Mouse (Mus musculus): ENCODE measurements around the gene Sema3a. TPM values are rescaled to one million over a fixed set of nuclear protein-coding genes. Genes with fewer than 3 reads are reported as not detected.

Gene Sema3a
- polyA plus RNA-seq, 1 experiment from 2014 or later, result 3.6 TPM

DNA sequence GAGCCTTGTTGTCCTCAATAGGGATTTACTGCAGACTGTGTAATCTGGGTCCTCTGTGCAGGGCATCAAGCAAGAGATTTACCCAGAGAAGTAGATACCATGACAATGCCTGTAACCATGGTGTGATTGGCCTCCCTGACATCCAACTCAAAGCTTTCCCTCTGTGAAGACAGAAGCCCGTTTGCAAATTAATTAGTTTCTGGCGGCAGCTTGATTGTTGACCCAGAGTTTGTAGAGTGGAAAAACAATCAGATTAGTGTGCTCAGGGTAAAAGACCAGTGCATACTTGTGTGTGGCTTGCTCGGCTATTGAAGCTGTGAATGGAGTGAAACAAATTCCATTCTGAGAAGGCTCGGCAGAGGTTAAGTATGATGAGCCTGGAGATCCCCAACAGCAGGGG is 404.0 kb downstream of the Sema3a start:
- TF ChIP-seq CTCF (IDR thresholded peaks at IDR 0.05; ENCODE audit: low read depth), result no peak
- Histone ChIP-seq H3K9me3 (ENCODE audit: control insufficient read depth) (no peaks in the 10 kb centered on the region), H3K4me3 (ENCODE audit: low read depth, low read length) (no peak overlapping the region), H3K27ac (ENCODE audit: low read depth, low read length) (no peak overlapping the region), H3K36me3 (ENCODE audit: control insufficient read depth, insufficient read depth) (no peaks in the 10 kb centered on the region), H3K4me2 (replicated peaks; ENCODE audit: low read depth) (no peak overlapping the region), H3K4me1 (replicated peaks; ENCODE audit: control insufficient read depth, insufficient read depth, low read length) (no peaks in the 10 kb centered on the region), H3K9ac (ENCODE audit: low read depth, low read length) (no peak overlapping the region), H3K27me3 (replicated peaks; ENCODE audit: control insufficient read depth, insufficient read depth, low read length) (no peaks in the 10 kb centered on the region)
- ATAC-seq, result no peak
- WGBS, result 34% methylated on average over 4 of the region's 4 CpGs

DNA sequence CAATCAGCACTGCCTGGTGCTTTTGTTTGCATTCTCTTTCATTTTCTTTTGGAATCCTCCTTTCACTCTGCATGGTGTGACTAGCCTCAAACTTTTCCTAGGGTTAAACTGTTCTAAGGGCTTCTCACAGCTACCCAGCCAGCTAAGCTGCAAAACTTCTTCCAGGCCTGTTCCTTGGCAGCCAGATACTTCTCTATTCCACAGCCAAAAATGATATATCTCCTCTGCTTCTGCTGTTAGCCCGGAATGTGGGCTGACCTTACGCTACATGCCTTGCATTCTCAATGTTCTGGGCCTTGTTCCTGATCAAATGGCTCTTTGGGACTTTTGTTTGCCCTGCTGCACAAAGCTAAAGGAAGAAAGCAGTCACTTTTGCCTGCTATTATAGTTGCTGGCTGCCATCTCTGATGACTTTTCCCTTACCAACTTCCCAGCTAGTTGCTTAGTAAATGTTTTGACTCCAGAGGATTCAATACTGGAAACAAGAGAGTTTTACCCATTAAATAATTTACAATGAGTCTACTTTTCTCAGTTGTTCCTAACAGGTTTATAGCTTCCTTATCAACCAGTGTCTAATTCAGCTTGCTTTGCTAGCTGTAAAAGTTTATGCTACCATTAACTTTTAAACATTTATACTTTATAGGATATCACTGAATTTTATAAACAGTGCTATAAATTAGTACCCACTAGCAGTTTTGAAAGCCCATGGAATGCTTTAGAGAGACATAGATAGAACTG is 422.4 kb downstream of the Sema3a start:
- Histone ChIP-seq H3K27me3 (replicated peaks; ENCODE audit: control insufficient read depth, insufficient read depth, low read length) (no peaks in the 10 kb centered on the region), H3K4me3 (ENCODE audit: low read depth, low read length) (no peak overlapping the region), H3K4me1 (replicated peaks; ENCODE audit: control insufficient read depth, insufficient read depth, low read length) (no peaks in the 10 kb centered on the region), H3K27ac (ENCODE audit: low read depth, low read length) (no peak overlapping the region), H3K4me2 (replicated peaks; ENCODE audit: low read depth) (no peak overlapping the region), H3K36me3 (ENCODE audit: control insufficient read depth, insufficient read depth) (no peaks in the 10 kb centered on the region), H3K9me3 (ENCODE audit: control insufficient read depth) (no peaks in the 10 kb centered on the region), H3K9ac (ENCODE audit: low read depth, low read length) (0 out of 2 replicates have a peak overlapping the region, but pooled peaks have one; percentile 1)
- ATAC-seq, result no peak
- WGBS, result 34% methylated on average over 2 of the region's 2 CpGs
- TF ChIP-seq CTCF (IDR thresholded peaks at IDR 0.05; ENCODE audit: low read depth), result no peak

DNA sequence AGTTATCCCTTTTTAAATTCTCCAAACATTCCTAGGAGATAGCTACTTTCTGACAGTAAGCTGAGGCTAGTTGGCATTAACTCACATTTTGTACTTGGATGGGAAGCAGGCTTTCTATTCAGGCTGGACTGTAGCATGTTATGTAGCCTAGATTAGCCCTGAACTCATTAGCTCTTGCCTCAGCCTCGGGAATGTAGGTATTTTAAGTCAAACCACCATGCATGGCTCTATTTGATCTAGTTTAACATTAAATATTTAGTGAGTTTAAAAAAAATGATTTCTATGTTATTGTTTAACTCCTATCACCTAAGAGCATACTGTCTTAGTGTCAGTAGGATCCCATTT is 423.0 kb downstream of the Sema3a start:
- no peak for ATAC-seq
- TF ChIP-seq CTCF (IDR thresholded peaks at IDR 0.05; ENCODE audit: low read depth), result no peak
- Histone ChIP-seq H3K4me3 (ENCODE audit: low read depth, low read length) (no peak overlapping the region), H3K9ac (ENCODE audit: low read depth, low read length) (no peak overlapping the region), H3K9me3 (ENCODE audit: control insufficient read depth) (no peaks in the 10 kb centered on the region), H3K36me3 (ENCODE audit: control insufficient read depth, insufficient read depth) (no peaks in the 10 kb centered on the region), H3K4me1 (replicated peaks; ENCODE audit: control insufficient read depth, insufficient read depth, low read length) (no peaks in the 10 kb centered on the region), H3K4me2 (replicated peaks; ENCODE audit: low read depth) (no peak overlapping the region), H3K27me3 (replicated peaks; ENCODE audit: control insufficient read depth, insufficient read depth, low read length) (no peaks in the 10 kb centered on the region), H3K27ac (ENCODE audit: low read depth, low read length) (no peak overlapping the region)
- 15% methylated on average over 1 of the region's 1 CpGs for WGBS

DNA sequence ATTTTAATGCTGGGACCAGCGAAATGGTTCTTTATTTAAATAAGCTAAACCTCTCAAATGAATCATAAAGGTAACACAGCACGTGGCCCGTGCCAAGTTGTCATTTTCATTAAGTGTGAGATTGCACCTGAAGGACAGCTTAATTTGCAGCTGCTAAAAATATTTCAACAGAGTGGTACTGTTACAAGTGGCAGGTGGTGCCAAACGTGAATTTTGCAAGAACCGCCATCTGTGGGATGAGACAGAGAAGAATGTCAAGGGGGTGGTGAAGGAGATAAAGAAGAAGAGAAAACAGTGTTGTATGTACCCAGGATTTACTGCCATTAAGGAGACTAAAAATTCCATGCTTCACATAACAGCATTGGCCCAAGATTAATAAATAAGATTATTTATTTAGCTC is 423.9 kb downstream of the Sema3a start:
- 86% methylated on average over 5 of the region's 5 CpGs for WGBS
- ATAC-seq, result no peak
- Histone ChIP-seq H3K4me3 (ENCODE audit: low read depth, low read length) (no peak overlapping the region), H3K4me1 (replicated peaks; ENCODE audit: control insufficient read depth, insufficient read depth, low read length) (no peaks in the 10 kb centered on the region), H3K27me3 (replicated peaks; ENCODE audit: control insufficient read depth, insufficient read depth, low read length) (no peaks in the 10 kb centered on the region), H3K4me2 (replicated peaks; ENCODE audit: low read depth) (no peak overlapping the region), H3K9ac (ENCODE audit: low read depth, low read length) (no peak overlapping the region), H3K27ac (ENCODE audit: low read depth, low read length) (no peak overlapping the region), H3K9me3 (ENCODE audit: control insufficient read depth) (no peaks in the 10 kb centered on the region), H3K36me3 (ENCODE audit: control insufficient read depth, insufficient read depth) (no peaks in the 10 kb centered on the region)
- TF ChIP-seq CTCF (IDR thresholded peaks at IDR 0.05; ENCODE audit: low read depth), result no peak

DNA sequence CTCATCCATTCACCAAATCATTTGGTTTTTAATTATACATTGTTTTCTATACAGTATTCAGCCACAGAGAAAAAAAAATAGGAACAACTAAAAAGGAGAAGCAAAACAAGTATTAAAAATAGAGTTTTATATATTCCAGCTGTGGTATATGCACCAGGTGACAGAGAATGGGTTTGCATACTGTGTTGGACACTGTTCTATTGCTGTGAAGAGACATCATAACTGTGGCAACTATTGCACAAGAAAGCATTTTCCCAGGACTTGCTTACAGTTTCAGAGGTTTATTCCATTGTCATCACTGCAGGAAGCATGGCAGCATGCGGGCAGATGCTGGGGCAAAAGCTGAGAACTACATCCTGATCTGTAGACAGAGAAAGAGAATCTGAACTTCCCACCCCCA is 425.7 kb downstream of the Sema3a start:
- ATAC-seq, result no peak
- Histone ChIP-seq H3K9me3 (ENCODE audit: control insufficient read depth) (no peaks in the 10 kb centered on the region), H3K4me1 (replicated peaks; ENCODE audit: control insufficient read depth, insufficient read depth, low read length) (no peaks in the 10 kb centered on the region), H3K4me2 (replicated peaks; ENCODE audit: low read depth) (no peak overlapping the region), H3K9ac (ENCODE audit: low read depth, low read length) (no peak overlapping the region), H3K36me3 (ENCODE audit: control insufficient read depth, insufficient read depth) (no peaks in the 10 kb centered on the region), H3K27me3 (replicated peaks; ENCODE audit: control insufficient read depth, insufficient read depth, low read length) (no peaks in the 10 kb centered on the region), H3K27ac (ENCODE audit: low read depth, low read length) (no peak overlapping the region), H3K4me3 (ENCODE audit: low read depth, low read length) (no peak overlapping the region)
- no peak for TF ChIP-seq CTCF (IDR thresholded peaks at IDR 0.05; ENCODE audit: low read depth)
- WGBS, result 92% methylated on average over 1 of the region's 1 CpGs

DNA sequence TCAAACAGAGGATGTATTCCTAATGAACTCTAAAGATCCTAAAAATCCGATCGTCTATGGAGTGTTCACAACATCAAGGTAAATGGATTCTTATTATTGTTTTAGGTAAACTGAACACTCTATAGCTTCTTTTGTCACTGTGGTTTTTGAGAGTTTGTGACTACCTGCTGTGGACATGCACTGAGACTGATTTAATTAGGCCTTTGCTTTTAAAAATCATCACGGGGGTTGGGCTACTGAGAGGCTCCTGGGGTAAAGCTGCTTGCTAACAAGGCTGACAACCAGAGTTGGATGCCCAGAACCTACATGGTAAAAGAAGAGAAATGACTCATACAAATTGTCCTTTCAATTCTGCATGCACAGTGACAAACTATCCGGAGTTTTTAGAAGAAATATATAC is 432.0 kb downstream of the Sema3a start:
- no peak overlapping the region for H3K9ac ChIP-seq (ENCODE audit: low read depth, low read length)
- no peak for TF ChIP-seq CTCF (IDR thresholded peaks at IDR 0.05; ENCODE audit: low read depth)
- H3K9me3 ChIP-seq (ENCODE audit: control insufficient read depth), result no peaks in the 10 kb centered on the region
- H3K36me3 ChIP-seq (ENCODE audit: control insufficient read depth, insufficient read depth), result no peaks in the 10 kb centered on the region
- H3K27me3 ChIP-seq (replicated peaks; ENCODE audit: control insufficient read depth, insufficient read depth, low read length), result no peaks in the 10 kb centered on the region
- no peak overlapping the region for H3K27ac ChIP-seq (ENCODE audit: low read depth, low read length)
- ATAC-seq, result no peak
- no peak overlapping the region for H3K4me2 ChIP-seq (replicated peaks; ENCODE audit: low read depth)
- H3K4me3 ChIP-seq (ENCODE audit: low read depth, low read length), result no peak overlapping the region
- H3K4me1 ChIP-seq (replicated peaks; ENCODE audit: control insufficient read depth, insufficient read depth, low read length), result no peaks in the 10 kb centered on the region
- 81% methylated on average over 4 of the region's 4 CpGs for WGBS

DNA sequence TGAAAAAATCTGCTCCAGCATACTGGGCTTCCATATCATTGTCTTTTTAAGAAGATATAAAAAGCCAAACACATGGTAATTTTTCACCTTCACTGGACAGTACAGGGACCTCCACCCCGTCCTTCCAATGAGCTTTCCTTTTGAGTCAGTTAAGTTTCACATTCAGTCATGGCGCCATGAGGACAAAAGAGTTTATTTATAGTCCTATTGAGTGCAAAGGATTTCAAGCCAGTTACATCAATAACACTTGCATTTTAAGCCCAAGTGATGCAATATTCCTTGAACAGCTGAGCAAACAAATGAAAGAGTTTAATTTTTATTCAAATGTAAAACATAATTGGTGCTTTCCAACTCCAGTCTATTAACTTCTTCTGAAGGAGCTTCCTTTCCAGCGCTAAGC is 448.7 kb downstream of the Sema3a start:
- Histone ChIP-seq H3K4me3 (ENCODE audit: low read depth, low read length) (no peak overlapping the region), H3K4me2 (replicated peaks; ENCODE audit: low read depth) (no peak overlapping the region), H3K27me3 (replicated peaks; ENCODE audit: control insufficient read depth, insufficient read depth, low read length) (no peaks in the 10 kb centered on the region), H3K9me3 (ENCODE audit: control insufficient read depth) (no peaks in the 10 kb centered on the region), H3K36me3 (ENCODE audit: control insufficient read depth, insufficient read depth) (no peaks in the 10 kb centered on the region), H3K27ac (ENCODE audit: low read depth, low read length) (no peak overlapping the region), H3K4me1 (replicated peaks; ENCODE audit: control insufficient read depth, insufficient read depth, low read length) (no peaks in the 10 kb centered on the region), H3K9ac (ENCODE audit: low read depth, low read length) (no peak overlapping the region)
- TF ChIP-seq CTCF (IDR thresholded peaks at IDR 0.05; ENCODE audit: low read depth), result no peak
- WGBS, result 86% methylated on average over 3 of the region's 3 CpGs
- no peak for ATAC-seq
